Mouse (Mus musculus) embryonic facial prominence, embryonic 12.5 days (tissue): ENCODE measurements at regions not wholly inside any gene's neighbourhood (a gene's known extent, or its start where the extent isn't known, plus 50 kb on each side); places are given as distances from the start of the nearest gene placed in this dataset.
A peak's percentile ranks its signal among the peaks of the same experiment; 100 is the strongest.

Experiments
- ATAC-seq: fragments of 200-750 bp; cut with Nextera tagmentation; 2 replicates; pipeline ENCODE4 v1.8.0; 2017; ENCODE audit not compliant: insufficient number of reproducible peaks, insufficient read depth, low FRiP score, low TSS enrichment
- H3K27ac ChIP-seq: fragments of 300-500 bp; sonication (generic); 2 replicates; pipeline ENCODE4 v1.5.1; 2016; ENCODE audit warnings: mild to moderate bottlenecking
- H3K27me3 ChIP-seq: fragments of 300-500 bp; sonication (generic); 2 replicates; pipeline ENCODE4 v1.6.1; 2016; ENCODE audit warnings: mild to moderate bottlenecking, moderate library complexity
- H3K36me3 ChIP-seq: fragments of 300-500 bp; sonication (generic); 2 replicates; pipeline ENCODE4 v1.6.1; 2016; ENCODE audit warnings: mild to moderate bottlenecking
- H3K4me1 ChIP-seq: fragments of 300-500 bp; sonication (generic); 2 replicates; pipeline ENCODE4 v1.6.1; 2016
- H3K4me2 ChIP-seq: fragments of 300-500 bp; sonication (generic); replicated peaks from 2 replicates; pipeline ENCODE4 v1.6.1; 2016; ENCODE audit warnings: mild to moderate bottlenecking, moderate library complexity
- H3K4me3 ChIP-seq: fragments of 300-500 bp; sonication (generic); 2 replicates; pipeline ENCODE4 v1.5.1; 2016; ENCODE audit warnings: mild to moderate bottlenecking
- H3K9ac ChIP-seq: fragments of 300-500 bp; sonication (generic); 2 replicates; pipeline ENCODE4 v1.6.1; 2016; ENCODE audit warnings: mild to moderate bottlenecking, moderate library complexity
- H3K9me3 ChIP-seq: fragments of 300-500 bp; sonication (generic); 2 replicates; pipeline ENCODE4 v1.6.1; 2016; ENCODE audit warnings: mild to moderate bottlenecking, moderate library complexity
- WGBS: fragments of 180-500 bp; shearing (Covaris S2); methylation state at CpG from one replicate; pipeline ENCODE4 v1.1.7; 2016; 5-methylcytosine and 5-hydroxymethylcytosine counted together

DNA sequence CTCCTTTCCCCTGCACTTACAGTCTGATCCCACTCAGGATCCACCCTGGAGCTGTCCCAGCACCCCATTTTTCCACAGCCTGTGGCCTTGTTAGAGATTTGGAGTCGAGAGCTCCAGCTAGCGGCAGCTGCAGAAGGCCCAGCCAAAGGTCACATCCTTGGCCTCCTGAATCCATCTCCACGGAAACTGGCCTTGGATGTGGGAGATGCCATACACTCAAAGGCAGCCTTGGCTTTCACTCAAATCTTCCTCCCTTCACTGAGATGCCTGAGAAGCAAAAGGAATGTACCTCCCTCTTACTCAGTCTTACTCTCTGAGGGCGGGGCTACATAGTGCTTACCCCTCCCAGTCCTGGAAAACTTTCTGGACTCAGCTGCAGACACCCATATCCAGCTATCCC lies 56.2 kb upstream of the Ky start:
- Histone ChIP-seq H3K36me3 (no peaks in the 10 kb centered on the region), H3K4me2 (no peak overlapping the region), H3K9me3 (no peaks in the 10 kb centered on the region), H3K9ac (no peak overlapping the region), H3K27me3 (no peaks in the 10 kb centered on the region), H3K4me1 (no peaks in the 10 kb centered on the region), H3K4me3 (no peak overlapping the region), H3K27ac (no peak overlapping the region)
- 85% methylated on average over 4 of the region's 4 CpGs for WGBS
- ATAC-seq, result no peak

DNA sequence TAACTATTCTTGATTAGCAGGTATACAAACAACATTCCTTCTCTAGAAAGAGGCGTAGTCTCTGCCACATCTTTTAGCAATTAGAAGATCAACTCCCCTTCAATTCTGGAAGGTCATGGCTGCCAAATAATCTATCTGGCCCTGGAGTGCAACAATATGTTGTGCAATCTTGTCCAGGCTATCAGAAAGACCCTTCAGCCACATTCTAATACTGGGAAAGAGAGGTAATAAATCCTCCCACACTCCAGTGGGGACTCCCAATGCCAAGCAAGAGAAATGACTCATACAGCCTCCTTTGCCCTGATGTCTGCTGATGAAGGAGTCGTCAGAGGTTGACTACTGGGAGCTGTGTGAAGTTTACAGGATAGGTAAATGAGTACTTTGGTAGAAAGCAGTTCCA lies 59.5 kb upstream of the Ky start:
- H3K4me2 ChIP-seq, result no peak overlapping the region
- H3K9me3 ChIP-seq, result no peaks in the 10 kb centered on the region
- no peak for ATAC-seq
- no peaks in the 10 kb centered on the region for H3K36me3 ChIP-seq
- H3K4me1 ChIP-seq, result no peaks in the 10 kb centered on the region
- H3K27ac ChIP-seq, result no peak overlapping the region
- H3K9ac ChIP-seq, result no peak overlapping the region
- H3K27me3 ChIP-seq, result no peaks in the 10 kb centered on the region
- WGBS, result 66% methylated on average over 2 of the region's 2 CpGs
- no peak overlapping the region for H3K4me3 ChIP-seq

GRCm38 (mm10) chr9:102442198-102442842 lies 63.2 kb upstream of the Ky start:
- H3K4me2 ChIP-seq, result no peak overlapping the region
- no peak overlapping the region for H3K27ac ChIP-seq
- 82% methylated on average over 11 of the region's 11 CpGs for WGBS
- H3K36me3 ChIP-seq, result no peaks in the 10 kb centered on the region
- H3K27me3 ChIP-seq, result no peaks in the 10 kb centered on the region
- no peak for ATAC-seq
- no peaks in the 10 kb centered on the region for H3K9me3 ChIP-seq
- H3K9ac ChIP-seq, result no peak overlapping the region
- no peaks in the 10 kb centered on the region for H3K4me1 ChIP-seq
- no peak overlapping the region for H3K4me3 ChIP-seq

GRCm38 (mm10) chr9:102437641-102438040 lies 67.9 kb upstream of the Ky start:
- no peak overlapping the region for H3K27ac ChIP-seq
- no peaks in the 10 kb centered on the region for H3K9me3 ChIP-seq
- H3K4me3 ChIP-seq, result no peak overlapping the region
- H3K27me3 ChIP-seq, result no peaks in the 10 kb centered on the region
- no peaks in the 10 kb centered on the region for H3K36me3 ChIP-seq
- WGBS, result 79% methylated on average over 3 of the region's 3 CpGs
- H3K4me1 ChIP-seq, result no peaks in the 10 kb centered on the region
- H3K4me2 ChIP-seq, result no peak overlapping the region
- H3K9ac ChIP-seq, result no peak overlapping the region
- ATAC-seq, result no peak

- H3K27ac ChIP-seq, result no peak overlapping the region
- no peaks in the 10 kb centered on the region for H3K36me3 ChIP-seq
- H3K9me3 ChIP-seq, result no peaks in the 10 kb centered on the region
- no peaks in the 10 kb centered on the region for H3K4me1 ChIP-seq
- H3K9ac ChIP-seq, result no peak overlapping the region
- ATAC-seq, result no peak
- no peak overlapping the region for H3K4me2 ChIP-seq
- H3K4me3 ChIP-seq, result no peak overlapping the region
- H3K27me3 ChIP-seq, result no peaks in the 10 kb centered on the region
- 82% methylated on average over 5 of the region's 5 CpGs for WGBS
These were observed 69.2 kb upstream of the Ky start for GRCm38 (mm10) chr9:102436378-102436777.

DNA sequence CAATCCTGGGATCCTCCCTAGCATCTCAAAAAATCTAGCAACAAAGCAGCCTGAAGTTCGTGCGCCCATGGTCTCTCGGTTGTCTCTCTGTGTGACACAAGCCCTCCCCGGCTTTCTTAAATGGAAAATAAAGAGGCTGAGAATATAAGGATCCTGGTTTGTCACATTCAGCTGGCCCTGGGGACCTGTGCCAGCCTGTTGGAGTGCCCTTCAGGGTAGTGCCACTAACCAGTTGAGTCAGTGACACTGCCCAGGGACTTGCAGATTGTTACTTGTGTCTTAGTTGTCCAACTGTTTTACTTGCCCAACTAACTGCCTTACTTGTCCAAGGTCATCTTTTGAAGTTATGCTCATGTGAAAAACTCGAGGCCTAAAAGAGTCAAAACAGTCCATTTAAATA lies 73.5 kb upstream of the Ephb1 start:
- Histone ChIP-seq H3K27me3 (no peaks in the 10 kb centered on the region), H3K36me3 (no peaks in the 10 kb centered on the region), H3K4me1 (peaks cover 10% of the 10 kb centered on the region; the same call in 1 of the 2 replicates), H3K9ac (no peak overlapping the region), H3K4me2 (no peak overlapping the region), H3K4me3 (no peak overlapping the region), H3K9me3 (no peaks in the 10 kb centered on the region), H3K27ac (no peak overlapping the region)
- no peak for ATAC-seq
- WGBS, result 85% methylated on average over 5 of the region's 5 CpGs

GRCm38 (mm10) chr9:102424672-102425345 lies 70.3 kb upstream of the Ephb1 start:
- ATAC-seq, result peak; percentile 49; the same call in 1 of the 2 replicates
- H3K4me2 ChIP-seq, result peak overlapping the region; percentile 28
- WGBS, result 46% methylated on average over 11 of the region's 11 CpGs

GRCm38 (mm10) chr9:102423919-102424671 lies 69.6 kb upstream of the Ephb1 start:
- Histone ChIP-seq H3K36me3 (no peaks in the 10 kb centered on the region), H3K27ac (peak overlapping the region; percentile 77), H3K27me3 (no peaks in the 10 kb centered on the region), H3K4me3 (no peak overlapping the region), H3K9me3 (no peaks in the 10 kb centered on the region), H3K9ac (no peak overlapping the region), H3K4me2 (peak overlapping the region; percentile 28), H3K4me1 (peaks cover 13% of the 10 kb centered on the region; the same call in 1 of the 2 replicates)
- 5% methylated on average over 20 of the region's 20 CpGs for WGBS
- ATAC-seq, result peak; percentile 60

More at GRCm38 (mm10) chr9:102424672-102425345, 70.3 kb upstream of the Ephb1 start:
- no peak overlapping the region for H3K27ac ChIP-seq
- H3K9ac ChIP-seq, result no peak overlapping the region
- H3K9me3 ChIP-seq, result no peaks in the 10 kb centered on the region
- no peaks in the 10 kb centered on the region for H3K36me3 ChIP-seq
- peaks cover 13% of the 10 kb centered on the region; the same call in 1 of the 2 replicates for H3K4me1 ChIP-seq
- no peak overlapping the region for H3K4me3 ChIP-seq
- H3K27me3 ChIP-seq, result no peaks in the 10 kb centered on the region

DNA sequence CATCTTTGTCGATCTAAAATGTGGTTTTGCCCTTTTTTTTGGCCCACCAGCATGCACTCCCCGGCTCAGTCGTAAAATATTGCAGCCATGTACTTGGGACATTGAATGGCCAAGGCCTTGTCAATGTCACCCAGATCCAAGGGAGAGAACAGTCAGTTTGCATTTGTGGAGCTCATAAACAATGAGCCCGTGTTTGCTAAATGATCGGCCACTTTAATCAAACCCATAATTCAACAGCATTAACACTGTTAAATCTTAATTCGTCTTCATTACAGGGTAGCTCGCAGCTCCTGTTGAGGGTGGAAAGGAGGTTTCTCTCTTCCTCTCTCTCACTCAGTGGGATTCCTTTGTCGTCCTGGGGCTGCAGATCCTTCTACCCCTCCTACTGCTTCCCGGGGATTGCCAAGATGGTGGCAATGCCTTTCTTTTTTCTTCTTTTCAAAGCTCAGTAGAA lies 69.0 kb upstream of the Ephb1 start:
- WGBS, result 22% methylated on average over 9 of the region's 9 CpGs
- no peak for ATAC-seq
- H3K27ac ChIP-seq, result peak overlapping the region; percentile 77
- H3K4me3 ChIP-seq, result no peak overlapping the region
- H3K9me3 ChIP-seq, result no peaks in the 10 kb centered on the region
- H3K27me3 ChIP-seq, result no peaks in the 10 kb centered on the region
- no peak overlapping the region for H3K9ac ChIP-seq
- H3K4me1 ChIP-seq, result peaks cover 13% of the 10 kb centered on the region; the same call in 1 of the 2 replicates
- H3K36me3 ChIP-seq, result no peaks in the 10 kb centered on the region
- peak overlapping the region; percentile 28 for H3K4me2 ChIP-seq

- Histone ChIP-seq H3K27me3 (no peaks in the 10 kb centered on the region), H3K9ac (no peak overlapping the region), H3K4me1 (peaks cover 13% of the 10 kb centered on the region; the same call in 1 of the 2 replicates), H3K36me3 (no peaks in the 10 kb centered on the region), H3K27ac (no peak overlapping the region), H3K4me2 (no peak overlapping the region), H3K4me3 (no peak overlapping the region), H3K9me3 (no peaks in the 10 kb centered on the region; the same call in 1 of the 2 replicates)
- ATAC-seq, result no peak
- WGBS, result 91% methylated on average over 3 of the region's 3 CpGs
These were observed 67.3 kb upstream of the Ephb1 start for GRCm38 (mm10) chr9:102421826-102422225.

- WGBS, result 15% methylated on average over 12 of the region's 12 CpGs
- Histone ChIP-seq H3K27me3 (no peaks in the 10 kb centered on the region), H3K27ac (no peak overlapping the region), H3K36me3 (no peaks in the 10 kb centered on the region), H3K4me3 (no peak overlapping the region), H3K4me2 (no peak overlapping the region), H3K4me1 (peaks cover 13% of the 10 kb centered on the region; the same call in 1 of the 2 replicates), H3K9me3 (no peaks in the 10 kb centered on the region; the same call in 1 of the 2 replicates), H3K9ac (no peak overlapping the region)
- no peak for ATAC-seq
These were observed 65.7 kb upstream of the Ephb1 start for GRCm38 (mm10) chr9:102420196-102420595.
